Mouse (Mus musculus): ENCODE results near the gene 4930544D05Rik.

DNA sequence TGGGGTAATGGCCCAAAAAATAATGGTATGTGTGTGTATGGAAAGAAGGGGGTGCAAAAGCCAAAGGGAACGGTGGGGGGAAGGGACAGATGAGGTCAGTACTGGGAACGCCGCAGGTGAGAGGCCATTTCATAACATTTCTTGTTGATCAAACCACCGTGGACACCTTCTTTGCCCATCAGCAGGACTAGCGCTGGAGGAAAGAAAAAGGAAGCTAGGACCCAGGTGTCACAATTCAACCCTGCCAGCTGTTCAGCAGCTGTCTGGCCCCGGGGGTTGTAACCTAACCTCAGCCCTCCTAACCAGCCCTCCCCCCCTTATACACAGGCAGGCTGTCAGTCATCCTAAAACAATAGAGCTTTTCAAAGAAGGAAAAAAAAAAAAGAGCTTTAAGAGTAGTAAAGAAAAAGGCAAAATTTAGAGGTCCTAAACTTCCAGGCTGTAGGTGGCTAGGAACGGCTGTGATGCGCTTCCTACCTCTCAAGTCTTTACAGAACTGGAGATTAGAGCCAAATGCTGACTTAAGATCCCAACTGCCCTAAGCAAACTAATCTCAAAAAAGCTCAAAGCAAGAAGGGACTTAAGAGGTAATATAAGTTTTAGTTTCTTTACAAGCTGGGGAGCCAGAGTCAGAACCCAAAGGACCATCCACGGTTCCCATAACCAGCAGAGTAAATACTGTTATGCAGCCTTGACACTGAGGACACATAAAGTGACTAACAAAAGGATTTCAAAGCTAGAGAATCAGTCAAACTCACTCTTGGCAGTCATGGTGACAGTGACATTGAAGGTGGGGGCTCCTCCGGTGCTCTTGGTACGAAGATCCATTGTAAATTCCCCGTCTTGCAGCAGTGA, 36.6 kb downstream of the 4930544D05Rik start:
- TF ChIP-seq CTCF (IDR thresholded peaks at IDR 0.05; ENCODE audit: low read depth, low read length) (no peak), POLR2A (IDR thresholded peaks at IDR 0.05; ENCODE audit: extremely low read depth, insufficient read depth, low read length) (no peak)

Measured in liver, adult 2 months (tissue).